19 mouse cellular contexts compared by ENCODE assay signal in genomic region chr12:41084370-41085089, GRCm38 (mm10).
DNase-seq lines count a peak whose midpoint lies in the region; ATAC-seq lines count a peak whose summit lies in the region.
"Had no signal": no experiment of that assay in that cellular context is flagged by ENCODE, and none has a peak within 500 bp of the region (broad histone marks: within the 10 kb centered on the region; RNA-seq: fewer than 3 reads in every experiment).

No protein-coding gene starts in this region.

- ATAC-seq in heart, embryonic 13.5 days (ENCODE audit: extremely low read depth, insufficient number of reproducible peaks, low FRiP score, low TSS enrichment): no peak
- peak; percentile 53; the same call in 1 of the 2 replicates for ATAC-seq in intestine, embryonic 14.5 days (replicated peaks; ENCODE audit: low FRiP score, low TSS enrichment, low read depth)
- peak; percentile 79 for ATAC-seq in liver, embryonic 15.5 days (ENCODE audit: insufficient read depth)
- no peak for ATAC-seq in hindbrain, embryonic 13.5 days (ENCODE audit: low FRiP score)
- ATAC-seq: midbrain, embryonic 15.5 days had no signal

- peak overlapping the region; percentile 53 for H3K27ac ChIP-seq in heart, embryonic 13.5 days (replicated peaks)
- peak overlapping the region; percentile 66; the same call in 1 of the 2 replicates for H3K27ac ChIP-seq in brown adipose tissue, adult 24 weeks (replicated peaks; ENCODE audit: low read depth, low read length)
- H3K27ac ChIP-seq in intestine, embryonic 14.5 days (ENCODE audit: low read depth): no peak overlapping the region
- peak overlapping the region; percentile 67 for H3K27ac ChIP-seq in liver, embryonic 15.5 days (replicated peaks)
- no peak overlapping the region for H3K27ac ChIP-seq in hindbrain, embryonic 13.5 days
- H3K27ac ChIP-seq: hindbrain, embryonic 14.5 days; layer of hippocampus, adult 2 months; midbrain, embryonic 15.5 days; neural tube, embryonic 13.5 days had no signal

- 46% methylated on average over 2 of the region's 2 CpGs for WGBS in heart, embryonic 13.5 days
- 62% methylated on average over 2 of the region's 2 CpGs for WGBS in intestine, embryonic 14.5 days
- WGBS in liver, embryonic 15.5 days (ENCODE audit: insufficient replicate concordance): 27% methylated on average over 2 of the region's 2 CpGs
- 85% methylated on average over 2 of the region's 2 CpGs for WGBS in hindbrain, embryonic 13.5 days

- H3K9ac ChIP-seq in heart, embryonic 13.5 days: no peak overlapping the region
- no peak overlapping the region for H3K9ac ChIP-seq in intestine, embryonic 14.5 days (ENCODE audit: low read length)
- H3K9ac ChIP-seq in liver, embryonic 15.5 days: no peak overlapping the region; the same call in 1 of the 2 replicates
- no peak overlapping the region for H3K9ac ChIP-seq in hindbrain, embryonic 13.5 days
- H3K9ac ChIP-seq: hindbrain, embryonic 14.5 days; midbrain, embryonic 15.5 days; neural tube, embryonic 13.5 days had no signal

- H3K36me3 ChIP-seq in heart, embryonic 13.5 days: no peaks in the 10 kb centered on the region
- H3K36me3 ChIP-seq in intestine, embryonic 14.5 days (ENCODE audit: control insufficient read depth, insufficient read depth, low read length): no peaks in the 10 kb centered on the region
- H3K36me3 ChIP-seq in liver, embryonic 15.5 days (replicated peaks): no peaks in the 10 kb centered on the region
- no peaks in the 10 kb centered on the region for H3K36me3 ChIP-seq in hindbrain, embryonic 13.5 days
- H3K36me3 ChIP-seq: midbrain, embryonic 15.5 days; neural tube, embryonic 13.5 days had no signal

- peaks cover 10% of the 10 kb centered on the region for H3K4me1 ChIP-seq in heart, embryonic 13.5 days
- 0 out of 2 replicates have a peak, but pooled peaks cover 3% of the 10 kb centered on the region for H3K4me1 ChIP-seq in brown adipose tissue, adult 24 weeks (ENCODE audit: control insufficient read depth, insufficient read depth, insufficient read length, low read length)
- no peaks in the 10 kb centered on the region for H3K4me1 ChIP-seq in intestine, embryonic 14.5 days (replicated peaks; ENCODE audit: control insufficient read depth, insufficient read depth, low read length)
- H3K4me1 ChIP-seq in liver, embryonic 15.5 days (replicated peaks): peaks cover 14% of the 10 kb centered on the region
- no peaks in the 10 kb centered on the region for H3K4me1 ChIP-seq in hindbrain, embryonic 13.5 days (replicated peaks)
- H3K4me1 ChIP-seq: midbrain, embryonic 15.5 days; neural tube, embryonic 13.5 days had no signal

- no peaks in the 10 kb centered on the region for H3K27me3 ChIP-seq in heart, embryonic 13.5 days (replicated peaks)
- no peaks in the 10 kb centered on the region for H3K27me3 ChIP-seq in intestine, embryonic 14.5 days (replicated peaks; ENCODE audit: control insufficient read depth, insufficient read depth, low read length)
- no peaks in the 10 kb centered on the region for H3K27me3 ChIP-seq in liver, embryonic 15.5 days
- no peaks in the 10 kb centered on the region for H3K27me3 ChIP-seq in hindbrain, embryonic 13.5 days
- H3K27me3 ChIP-seq: midbrain, embryonic 15.5 days; neural tube, embryonic 13.5 days had no signal

- H3K4me2 ChIP-seq in heart, embryonic 13.5 days: no peak overlapping the region
- no peak overlapping the region for H3K4me2 ChIP-seq in intestine, embryonic 14.5 days (ENCODE audit: low read length)
- peak overlapping the region; percentile 35 for H3K4me2 ChIP-seq in liver, embryonic 15.5 days
- no peak overlapping the region for H3K4me2 ChIP-seq in hindbrain, embryonic 13.5 days
- H3K4me2 ChIP-seq: hindbrain, embryonic 14.5 days; midbrain, embryonic 15.5 days; neural tube, embryonic 13.5 days had no signal

- H3K4me3 ChIP-seq in heart, embryonic 13.5 days: no peak overlapping the region
- no peak overlapping the region for H3K4me3 ChIP-seq in brown adipose tissue, adult 24 weeks (ENCODE audit: insufficient read depth, low read depth, low read length)
- H3K4me3 ChIP-seq in intestine, embryonic 14.5 days (ENCODE audit: low read depth, low read length): no peak overlapping the region
- no peak overlapping the region for H3K4me3 ChIP-seq in liver, embryonic 15.5 days (replicated peaks)
- H3K4me3 ChIP-seq in hindbrain, embryonic 13.5 days: no peak overlapping the region
- H3K4me3 ChIP-seq: layer of hippocampus, adult 2 months; midbrain, embryonic 15.5 days; neural tube, embryonic 13.5 days had no signal

- no peak for DNase-seq in heart, adult 18-20 months
- DNase-seq in intestine, embryonic 14.5 days (ENCODE audit: low spot score): no peak
- no peak for DNase-seq in right cerebral cortex, postnatal 10 days (ENCODE audit: low spot score in 2 of 2)
- DNase-seq in kidney, postnatal 36 days: no peak
- DNase-seq: cerebellum, postnatal 14 days; heart, adult 11 months; kidney, adult 9 months; left cerebral cortex, postnatal 4 days; lung, postnatal 14 days; retina, postnatal 1 day; thymus, adult 18-20 months had no signal

- 0 out of 2 replicates have a peak, but pooled peaks cover 4% of the 10 kb centered on the region for H3K9me3 ChIP-seq in heart, embryonic 13.5 days
- 0 out of 2 replicates have a peak, but pooled peaks cover 6% of the 10 kb centered on the region for H3K9me3 ChIP-seq in intestine, embryonic 14.5 days (ENCODE audit: control insufficient read depth, low read length)
- no peaks in the 10 kb centered on the region for H3K9me3 ChIP-seq in liver, embryonic 15.5 days (replicated peaks)
- no peaks in the 10 kb centered on the region for H3K9me3 ChIP-seq in hindbrain, embryonic 13.5 days
- H3K9me3 ChIP-seq: midbrain, embryonic 15.5 days had no signal

Comparison
In these comparisons a context has a peak if more than half of its experiments do, and no peak if none do; other contexts are left out.
1. ATAC-seq: peak in intestine, embryonic 14.5 days (single experiment) and liver, embryonic 15.5 days (single experiment); none in heart, embryonic 13.5 days (single experiment) and hindbrain, embryonic 13.5 days (single experiment).
2. H3K27ac ChIP-seq: peak in heart, embryonic 13.5 days (single experiment), brown adipose tissue, adult 24 weeks (single experiment) and liver, embryonic 15.5 days (single experiment); none in intestine, embryonic 14.5 days (single experiment) and hindbrain, embryonic 13.5 days (single experiment).